Mouse (Mus musculus) lung, embryonic 16.5 days (tissue): Measurements from ENCODE around the gene Rnf10. TPM values are rescaled to one million over a fixed set of nuclear protein-coding genes. Genes with fewer than 3 reads are reported as not detected.

Experiments
- ATAC-seq: fragments of 200-750 bp; cut with Nextera tagmentation; 2 replicates; pipeline ENCODE4 v1.8.0; 2017; ENCODE audit warnings: low read depth, mild to moderate bottlenecking, moderate library complexity
- H3K27ac ChIP-seq: fragments of 300-500 bp; sonication (generic); 2 replicates; pipeline ENCODE4 v1.5.1; 2014; ENCODE audit warnings: mild to moderate bottlenecking, control low read depth, low read length
- H3K27me3 ChIP-seq: fragments of 300-500 bp; sonication (generic); 2 replicates; pipeline ENCODE4 v1.6.1; 2014; ENCODE audit warnings: low read depth, low read length, mixed read lengths; ENCODE audit not compliant: control insufficient read depth, insufficient read depth
- H3K36me3 ChIP-seq: fragments of 300-500 bp; sonication (generic); 2 replicates; pipeline ENCODE4 v1.6.1; 2014; ENCODE audit warnings: low read length; ENCODE audit not compliant: control insufficient read depth, insufficient read depth
- H3K4me1 ChIP-seq: fragments of 300-500 bp; sonication (generic); replicated peaks from 2 replicates; pipeline ENCODE4 v1.6.1; 2014; ENCODE audit warnings: low read length, mixed read lengths; ENCODE audit not compliant: control insufficient read depth, insufficient read depth
- H3K4me2 ChIP-seq: fragments of 300-500 bp; sonication (generic); 2 replicates; pipeline ENCODE4 v1.6.1; 2014; ENCODE audit warnings: low read depth, low read length, control low read depth
- H3K4me3 ChIP-seq: fragments of 300-500 bp; sonication (generic); 2 replicates; pipeline ENCODE4 v1.5.1; 2014; ENCODE audit warnings: mild to moderate bottlenecking, low read length, control low read depth
- H3K9ac ChIP-seq: fragments of 300-500 bp; sonication (generic); 2 replicates; pipeline ENCODE4 v1.6.1; 2014; ENCODE audit warnings: low read length, control low read depth
- H3K9me3 ChIP-seq: fragments of 300-500 bp; sonication (generic); 2 replicates; pipeline ENCODE4 v1.6.1; 2016; ENCODE audit warnings: low read length; ENCODE audit not compliant: control insufficient read depth
- WGBS: fragments of 180-500 bp; shearing (Covaris S2); extraction: QIAGEN DNeasy Blood & Tissue Kit; methylation state at CpG from one replicate; pipeline ENCODE4 v1.1.7; 2014; 5-methylcytosine and 5-hydroxymethylcytosine counted together
- polyA plus RNA-seq: library from polyadenylated mRNA; unstranded; fragments of >200 nt; fragmentation: Nextera tagmentation; extraction: Ambion mirVana; gene quantifications from 2 replicates; pipeline ENCODE4 v1.2.1, GENCODE M21; 2015

The Rnf10 gene
- polyA plus RNA-seq, 1 experiment from 2014 or later, result 115 TPM

DNA sequence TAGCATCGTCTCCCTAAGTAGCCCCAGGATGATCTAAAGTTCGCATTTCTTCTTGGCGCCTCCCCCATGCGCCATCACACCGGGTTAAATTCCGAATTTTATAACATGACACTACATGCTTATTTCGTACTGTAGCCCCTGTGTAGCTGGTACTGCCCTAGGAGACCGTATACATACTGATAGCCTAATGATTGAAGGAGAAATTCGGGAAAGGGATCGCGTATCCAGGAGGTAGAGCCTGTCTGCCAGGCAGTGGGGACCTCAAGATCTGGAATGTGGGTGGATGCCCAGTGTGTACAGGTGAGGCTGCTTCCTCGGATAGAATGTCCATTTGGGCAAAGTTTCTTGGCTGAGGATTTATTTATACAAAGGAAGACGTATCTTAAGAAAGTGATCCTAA lies 28.9 kb upstream of the Rnf10 start:
- Histone ChIP-seq H3K4me2 (peak overlapping the region; percentile 71), H3K27me3 (no peaks in the 10 kb centered on the region), H3K4me3 (peak overlapping the region; percentile 90), H3K9me3 (no peaks in the 10 kb centered on the region), H3K36me3 (peaks cover 12% of the 10 kb centered on the region), H3K4me1 (peaks cover 20% of the 10 kb centered on the region), H3K9ac (peak overlapping the region; percentile 60), H3K27ac (peak overlapping the region; percentile 43)
- no peak for ATAC-seq
- 13% methylated on average over 13 of the region's 13 CpGs for WGBS

DNA sequence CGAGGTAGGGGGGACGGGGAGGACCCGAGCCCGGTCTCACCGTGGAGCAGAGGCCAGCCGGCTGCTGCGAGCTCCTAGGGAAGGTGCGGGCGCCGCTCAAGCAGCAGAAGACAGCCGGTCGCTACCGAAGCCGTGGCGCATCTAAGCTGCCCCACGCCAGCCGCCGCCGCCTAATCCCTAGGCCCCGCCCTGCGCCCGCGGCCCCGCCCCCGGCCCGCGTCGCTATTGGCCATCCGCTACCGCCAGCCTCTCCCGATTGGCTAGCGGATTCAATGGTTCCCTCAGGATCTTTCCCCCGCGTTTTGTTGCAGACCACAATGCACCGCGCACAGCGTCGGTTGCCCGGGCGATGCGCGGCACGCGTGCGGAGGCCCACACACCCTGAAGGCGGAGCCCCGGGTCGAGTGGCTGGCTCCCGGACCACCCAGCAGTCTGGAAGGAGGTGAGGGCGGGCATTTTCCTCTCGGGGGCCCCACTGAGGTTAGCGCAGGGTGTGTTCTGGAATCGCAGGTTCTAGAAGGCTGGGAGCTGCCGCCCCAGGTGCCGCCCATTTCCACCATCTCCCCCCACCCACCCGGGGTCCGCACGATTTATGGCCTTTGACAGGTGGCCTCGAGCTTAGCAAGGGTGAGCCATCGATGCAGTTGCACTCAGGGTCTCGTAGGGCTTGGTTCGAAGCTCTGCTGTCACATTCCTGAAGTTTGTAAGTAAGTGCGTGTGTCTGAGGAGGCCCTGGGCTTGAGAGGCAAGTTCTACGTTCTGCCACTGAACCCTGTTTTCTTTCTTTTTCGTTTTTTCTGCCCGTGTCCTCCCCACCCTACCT lies 28.3 kb upstream of the Rnf10 start, which contains the start of gene Dynll1:
TSS of gene Dynll1 (minus strand) at position 208 of the 823 bp plus-strand sequence.
- peak within 1 kb of the TSS; percentile 71 for H3K4me2 ChIP-seq
- H3K27ac ChIP-seq, result peak within 1 kb of the TSS; percentile 97
- H3K36me3 ChIP-seq, result peaks cover 17% of the 10 kb centered on the region
- no peaks in the 10 kb centered on the region for H3K9me3 ChIP-seq
- WGBS, result under 1% methylated on average over 63 of the region's 66 CpGs
- peak within 1 kb of the TSS; percentile 90 for H3K4me3 ChIP-seq
- H3K27me3 ChIP-seq, result no peaks in the 10 kb centered on the region
- ATAC-seq, result peak; percentile 98
- peak within 1 kb of the TSS; percentile 88 for H3K9ac ChIP-seq
- H3K4me1 ChIP-seq, result peaks cover 20% of the 10 kb centered on the region

DNA sequence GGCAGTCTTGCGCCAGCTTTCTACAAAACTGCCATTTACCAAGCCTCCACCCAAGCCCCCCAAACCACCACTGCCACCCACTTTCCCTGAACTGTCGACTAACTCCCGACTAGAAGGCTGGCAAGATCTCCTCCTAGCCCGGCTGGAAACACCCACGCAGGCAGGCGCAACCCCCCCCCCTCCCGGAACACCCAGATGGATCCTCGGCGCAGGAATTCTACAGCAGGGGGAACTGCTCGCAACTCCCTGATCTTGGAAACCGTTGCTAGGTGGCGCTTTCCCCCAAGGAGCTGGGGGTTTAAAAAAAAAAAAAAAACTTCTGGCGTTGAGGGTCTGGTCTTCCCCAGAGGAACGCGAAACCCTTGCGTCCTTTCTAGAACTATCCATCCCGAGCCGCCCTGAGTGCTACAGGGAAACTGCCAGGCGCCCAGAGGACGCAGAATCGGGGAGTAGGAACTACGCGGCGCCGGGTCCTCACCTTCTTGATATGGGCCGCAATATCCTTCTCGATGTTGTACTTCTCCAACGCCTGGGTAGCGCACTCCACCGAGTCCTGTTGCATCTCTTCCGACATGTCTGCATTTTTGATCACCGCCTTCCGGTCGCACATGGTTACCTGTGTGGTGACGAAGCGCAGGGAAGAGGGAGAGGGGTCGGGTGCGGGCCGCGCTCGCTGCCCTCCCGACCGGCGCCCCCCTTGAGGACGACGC lies 27.5 kb upstream of the Rnf10 start:
- peak; percentile 11 for ATAC-seq
- Histone ChIP-seq H3K9ac (peak overlapping the region; percentile 88), H3K9me3 (no peaks in the 10 kb centered on the region), H3K4me3 (peak overlapping the region; percentile 90), H3K36me3 (peaks cover 17% of the 10 kb centered on the region), H3K27me3 (no peaks in the 10 kb centered on the region), H3K4me1 (peaks cover 20% of the 10 kb centered on the region), H3K4me2 (peak overlapping the region; percentile 62), H3K27ac (peak overlapping the region; percentile 97)
- under 1% methylated on average over 45 of the region's 46 CpGs for WGBS

DNA sequence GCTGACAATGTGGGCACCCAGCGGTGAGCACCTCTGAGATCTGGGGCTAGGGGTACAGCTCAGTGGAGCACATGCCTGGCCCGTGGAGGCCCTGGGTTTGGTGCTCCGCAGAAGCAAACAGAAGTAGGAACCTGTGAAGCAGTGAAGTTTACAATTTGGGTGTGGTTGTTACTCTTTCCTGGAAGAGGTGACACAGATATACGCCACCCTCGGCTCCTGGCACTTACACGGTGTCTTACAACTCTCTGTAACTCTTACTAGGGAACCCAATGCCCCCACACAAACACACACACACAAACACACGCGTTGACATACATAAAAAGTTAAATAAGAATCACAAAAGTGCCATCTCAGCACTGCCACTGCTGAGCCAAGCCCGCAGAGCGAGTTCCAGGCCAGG lies 23.6 kb upstream of the Rnf10 start:
- Histone ChIP-seq H3K36me3 (peaks cover 17% of the 10 kb centered on the region), H3K9me3 (no peaks in the 10 kb centered on the region), H3K4me3 (no peak overlapping the region), H3K9ac (no peak overlapping the region), H3K4me1 (peaks cover 15% of the 10 kb centered on the region), H3K27me3 (no peaks in the 10 kb centered on the region), H3K4me2 (no peak overlapping the region), H3K27ac (0 out of 2 replicates have a peak overlapping the region, but pooled peaks have one; percentile 2)
- 66% methylated on average over 10 of the region's 10 CpGs for WGBS
- ATAC-seq, result no peak

DNA sequence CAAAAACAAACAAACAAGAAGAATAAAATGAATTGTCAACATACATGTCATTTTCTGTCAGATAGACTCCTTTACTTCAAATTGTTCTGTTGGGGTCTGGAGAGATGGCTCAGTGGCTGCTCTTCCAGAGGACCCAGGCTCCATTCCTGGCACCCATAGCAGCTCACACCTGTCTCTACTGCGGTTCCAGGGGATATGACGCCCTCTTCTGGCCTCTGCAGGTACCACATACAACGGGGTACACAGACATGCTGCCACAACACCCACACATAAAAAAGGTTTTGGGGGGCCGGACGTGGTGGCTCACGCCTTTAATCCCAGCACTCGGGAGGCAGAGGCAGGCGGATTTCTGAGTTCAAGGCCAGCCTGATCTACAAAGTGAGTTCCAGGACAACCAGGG lies 21.5 kb upstream of the Rnf10 start:
- peaks cover 17% of the 10 kb centered on the region for H3K36me3 ChIP-seq
- no peak overlapping the region for H3K4me2 ChIP-seq
- ATAC-seq, result no peak
- WGBS, result 88% methylated on average over 8 of the region's 8 CpGs
- no peaks in the 10 kb centered on the region for H3K9me3 ChIP-seq
- no peak overlapping the region for H3K4me3 ChIP-seq
- no peak overlapping the region for H3K9ac ChIP-seq
- H3K27ac ChIP-seq, result no peak overlapping the region
- no peaks in the 10 kb centered on the region for H3K27me3 ChIP-seq
- peaks cover 12% of the 10 kb centered on the region for H3K4me1 ChIP-seq

DNA sequence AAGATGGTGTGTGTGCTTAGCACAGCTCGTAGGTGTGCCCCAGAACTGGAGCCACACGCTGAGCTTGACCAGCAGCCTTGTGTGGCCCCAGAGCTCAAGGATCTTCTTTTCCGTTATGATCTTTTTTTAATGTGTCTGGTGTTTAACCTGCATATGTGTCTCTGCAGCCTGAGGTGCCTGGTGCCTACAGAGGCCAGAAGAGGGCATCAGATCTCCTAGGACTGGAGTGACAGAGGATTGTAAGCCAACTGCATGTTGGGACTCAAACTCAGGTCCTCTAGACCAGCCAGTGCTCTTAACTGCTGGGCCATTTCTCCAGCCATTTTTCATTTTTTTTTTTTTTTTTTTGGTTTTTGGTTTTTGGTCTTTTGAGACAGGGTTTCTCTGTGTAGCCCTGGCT lies 12.0 kb upstream of the Rnf10 start:
- peaks cover 4% of the 10 kb centered on the region for H3K4me1 ChIP-seq
- no peak overlapping the region for H3K4me2 ChIP-seq
- H3K9ac ChIP-seq, result no peak overlapping the region
- no peak for ATAC-seq
- whole genome bisulfite sequencing, result 85% methylated on average over 3 of the region's 3 CpGs
- no peak overlapping the region for H3K4me3 ChIP-seq
- no peaks in the 10 kb centered on the region for H3K9me3 ChIP-seq
- no peak overlapping the region for H3K27ac ChIP-seq
- no peaks in the 10 kb centered on the region for H3K27me3 ChIP-seq
- peaks cover 10% of the 10 kb centered on the region for H3K36me3 ChIP-seq

DNA sequence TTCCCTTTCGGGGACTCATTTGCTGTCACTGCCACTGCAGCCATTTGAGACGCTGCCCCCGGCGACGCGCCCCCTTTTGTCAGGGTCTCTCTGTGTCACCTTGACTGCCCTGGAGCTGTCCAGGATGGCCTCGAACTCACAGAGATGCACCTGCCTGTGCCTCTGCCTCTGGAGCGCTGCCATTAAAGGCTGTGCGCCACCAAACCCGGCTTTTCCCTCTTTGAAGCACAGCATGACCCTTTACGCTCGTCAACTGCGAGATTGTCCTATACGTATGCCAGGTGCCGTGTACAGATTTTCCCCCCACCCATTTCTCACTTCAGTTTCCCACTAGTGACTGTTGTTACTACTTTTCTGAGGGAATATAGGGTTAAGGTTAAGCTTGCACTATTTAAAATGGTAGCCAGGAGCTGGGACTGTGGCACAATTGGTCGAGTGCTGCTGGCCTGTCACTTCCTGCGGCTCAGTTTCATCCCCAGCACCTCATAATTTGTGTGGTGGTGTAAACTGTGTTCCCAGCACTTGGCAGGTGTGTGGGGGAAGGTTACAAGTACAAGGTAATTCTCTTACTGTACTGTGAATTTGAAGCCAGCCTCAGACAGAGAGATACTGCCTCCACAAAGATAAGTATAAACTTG lies 7.5 kb upstream of the Rnf10 start:
- ATAC-seq, result peak; percentile 39
- 2% methylated on average over 17 of the region's 17 CpGs for WGBS
- no peak overlapping the region for H3K27ac ChIP-seq

DNA sequence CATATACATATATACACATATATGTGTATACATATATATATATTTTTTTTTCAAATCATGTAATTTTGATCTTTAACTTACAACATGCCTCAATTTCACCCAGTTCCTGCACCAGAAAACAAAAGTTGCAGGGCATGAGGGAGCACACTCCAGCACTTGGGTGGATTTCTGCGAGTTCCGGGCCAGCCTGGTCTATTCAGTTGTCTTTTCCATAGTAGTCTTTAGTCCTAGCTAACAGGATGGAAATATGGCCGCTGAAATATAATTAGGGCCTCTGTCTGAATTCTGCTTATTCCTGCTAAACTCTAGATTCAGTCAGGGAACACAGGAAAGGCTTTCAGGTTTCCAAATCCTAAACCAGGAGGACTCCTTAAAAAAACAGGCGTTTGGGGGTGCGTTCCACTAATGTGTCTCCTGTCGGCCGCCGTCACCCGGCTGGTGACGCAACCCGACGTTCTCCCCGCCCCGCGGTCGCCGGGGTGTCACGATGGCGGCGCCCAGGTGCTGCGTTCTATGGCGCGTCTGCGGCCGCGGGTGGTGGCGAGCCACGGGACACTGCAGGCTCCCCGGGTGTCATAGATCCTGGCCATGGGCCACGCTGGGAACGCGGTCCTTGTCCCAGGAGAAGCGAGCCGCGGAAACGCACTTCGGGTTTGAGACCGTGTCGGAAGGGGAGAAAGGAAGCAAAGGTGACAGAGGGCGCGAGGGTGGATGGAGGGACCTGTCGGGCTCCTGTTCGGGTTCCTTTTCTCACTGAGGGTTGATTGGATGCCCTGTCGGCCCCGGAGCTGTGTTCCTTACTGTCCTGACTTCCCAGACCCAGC lies 6.7 kb upstream of the Rnf10 start, which contains the start of gene Coq5:
TSS of gene Coq5 (plus strand) at position 441 of the 824 bp plus-strand sequence.
- peak; percentile 86 for ATAC-seq
- Histone ChIP-seq H3K9me3 (no peaks in the 10 kb centered on the region), H3K4me3 (peak within 1 kb of the TSS; percentile 87), H3K4me2 (peak within 1 kb of the TSS; percentile 82), H3K27ac (no peak within 1 kb of the TSS), H3K9ac (peak within 1 kb of the TSS; percentile 81), H3K27me3 (no peaks in the 10 kb centered on the region), H3K36me3 (peaks cover 4% of the 10 kb centered on the region), H3K4me1 (peaks cover 6% of the 10 kb centered on the region)
- WGBS, result 3% methylated on average over 45 of the region's 45 CpGs

More for the DNA sequence above, 7.5 kb upstream of the Rnf10 start:
- Histone ChIP-seq H3K9me3 (no peaks in the 10 kb centered on the region), H3K4me1 (peaks cover 6% of the 10 kb centered on the region), H3K27me3 (no peaks in the 10 kb centered on the region), H3K36me3 (peaks cover 8% of the 10 kb centered on the region), H3K4me3 (peak overlapping the region; percentile 87), H3K4me2 (peak overlapping the region; percentile 82), H3K9ac (peak overlapping the region; percentile 81)
